Mouse (Mus musculus): ENCODE results near the gene Gbx1. TPM values are rescaled to one million over a fixed set of nuclear protein-coding genes. Genes with fewer than 3 reads are reported as not detected.

Gbx1 gene
- total RNA-seq, 2 experiments from 2014 or later = 0.09 TPM; not detected in 1

- no peak for DNase-seq
Observed at GRCm38 (mm10) chr5:24525360-24526189, 1.4 kb downstream of the Gbx1 start.

- DNase-seq = no peak
Observed at GRCm38 (mm10) chr5:24524522-24524921, 2.5 kb downstream of the Gbx1 start.

- no peak for DNase-seq
Observed at GRCm38 (mm10) chr5:24523806-24524205, 3.2 kb downstream of the Gbx1 start.

- no peak for DNase-seq
Observed at GRCm38 (mm10) chr5:24521366-24521765, 5.6 kb downstream of the Gbx1 start.

GRCm38 (mm10) chr5:24512271-24512670, 14.7 kb downstream of the Gbx1 start:
- peak; percentile 23 for DNase-seq

- peak; percentile 74 for DNase-seq
Observed at GRCm38 (mm10) chr5:24510635-24511034, 16.4 kb downstream of the Gbx1 start.

- DNase-seq = no peak
Observed at GRCm38 (mm10) chr5:24508406-24508805, 18.6 kb downstream of the Gbx1 start.

- DNase-seq = no peak
Observed at GRCm38 (mm10) chr5:24505513-24505912, 21.5 kb downstream of the Gbx1 start.

- DNase-seq = no peak
Observed at GRCm38 (mm10) chr5:24502786-24503185, 24.2 kb downstream of the Gbx1 start.

- DNase-seq = peak; percentile 41
Observed at GRCm38 (mm10) chr5:24500851-24501250, 26.2 kb downstream of the Gbx1 start.

GRCm38 (mm10) chr5:24499113-24499512, 27.9 kb downstream of the Gbx1 start:
- no peak for DNase-seq

- no peak for DNase-seq
Observed at GRCm38 (mm10) chr5:24497526-24497925, 29.5 kb downstream of the Gbx1 start.

- no peak for DNase-seq
Observed at GRCm38 (mm10) chr5:24496756-24497155, 30.2 kb downstream of the Gbx1 start.

GRCm38 (mm10) chr5:24495019-24495418, 32.0 kb downstream of the Gbx1 start:
- no peak for DNase-seq

GRCm38 (mm10) chr5:24492546-24493285, 34.3 kb downstream of the Gbx1 start:
- no peak for DNase-seq

GRCm38 (mm10) chr5:24490413-24490920, 36.5 kb downstream of the Gbx1 start:
- no peak for DNase-seq

GRCm38 (mm10) chr5:24486738-24487137, 40.3 kb downstream of the Gbx1 start:
- no peak for DNase-seq

GRCm38 (mm10) chr5:24486097-24486496, 40.9 kb downstream of the Gbx1 start:
- DNase-seq = peak; percentile 93

- no peak for DNase-seq
Observed at GRCm38 (mm10) chr5:24484963-24485362, 42.0 kb downstream of the Gbx1 start.

GRCm38 (mm10) chr5:24483326-24483725, 43.7 kb downstream of the Gbx1 start:
- DNase-seq = peak; percentile 74

GRCm38 (mm10) chr5:24482247-24483079, 44.5 kb downstream of the Gbx1 start:
- DNase-seq = no peak

- DNase-seq = peak; percentile 85
Observed at GRCm38 (mm10) chr5:24481647-24482046, 45.4 kb downstream of the Gbx1 start.
